Mouse (Mus musculus): ENCODE data around the gene Camkk2.

The Camkk2 gene

GRCm38 (mm10) chr5:122735853-122736252 is 43.4 kb downstream of the Camkk2 start:
- DNase-seq (ENCODE audit: low spot score): no peak

GRCm38 (mm10) chr5:122733881-122734280 is 45.3 kb downstream of the Camkk2 start:
- DNase-seq (ENCODE audit: low spot score): no peak

- no peak for DNase-seq (ENCODE audit: low spot score)
Measured at GRCm38 (mm10) chr5:122731991-122732673, 47.1 kb downstream of the Camkk2 start.

- DNase-seq (ENCODE audit: low spot score): no peak
Measured at GRCm38 (mm10) chr5:122731321-122731720, 47.9 kb downstream of the Camkk2 start.

- no peak for DNase-seq (ENCODE audit: low spot score)
Measured at GRCm38 (mm10) chr5:122730776-122731175, 48.4 kb downstream of the Camkk2 start.

- no peak for DNase-seq (ENCODE audit: low spot score)
Measured at GRCm38 (mm10) chr5:122727096-122727495, 52.1 kb downstream of the Camkk2 start.

GRCm38 (mm10) chr5:122726595-122726994 is 52.6 kb downstream of the Camkk2 start:
- no peak for DNase-seq (ENCODE audit: low spot score)

GRCm38 (mm10) chr5:122726068-122726467 is 53.1 kb downstream of the Camkk2 start:
- peak; percentile 60 for DNase-seq (ENCODE audit: low spot score)

- DNase-seq (ENCODE audit: low spot score): no peak
Measured at GRCm38 (mm10) chr5:122725453-122725852, 53.8 kb downstream of the Camkk2 start.

GRCm38 (mm10) chr5:122719168-122719567 is 60.0 kb downstream of the Camkk2 start:
- DNase-seq (ENCODE audit: low spot score): no peak

GRCm38 (mm10) chr5:122718400-122718799 is 60.8 kb downstream of the Camkk2 start:
- no peak for DNase-seq (ENCODE audit: low spot score)

GRCm38 (mm10) chr5:122716793-122717192 is 62.4 kb downstream of the Camkk2 start:
- DNase-seq (ENCODE audit: low spot score): no peak

- no peak for DNase-seq (ENCODE audit: low spot score)
Measured at GRCm38 (mm10) chr5:122715723-122716122, 63.5 kb downstream of the Camkk2 start.

- DNase-seq (ENCODE audit: low spot score): no peak
Measured at GRCm38 (mm10) chr5:122708819-122709218, 70.4 kb downstream of the Camkk2 start.

GRCm38 (mm10) chr5:122707276-122708181 is 71.7 kb downstream of the Camkk2 start, which contains the start of gene P2rx4:
Gene P2rx4 (plus strand): TSS chr5:122707544.
- peak; percentile 69 for DNase-seq (ENCODE audit: low spot score)

GRCm38 (mm10) chr5:122706917-122707275 is 72.3 kb downstream of the Camkk2 start:
- DNase-seq (ENCODE audit: low spot score): no peak

- no peak for DNase-seq (ENCODE audit: low spot score)
Measured at GRCm38 (mm10) chr5:122705174-122705573, 74.0 kb downstream of the Camkk2 start.

GRCm38 (mm10) chr5:122704571-122704970 is 74.6 kb downstream of the Camkk2 start:
- no peak for DNase-seq (ENCODE audit: low spot score)

- DNase-seq (ENCODE audit: low spot score): no peak
Measured at GRCm38 (mm10) chr5:122703574-122703973, 75.6 kb downstream of the Camkk2 start.

- DNase-seq (ENCODE audit: low spot score): no peak
Measured at GRCm38 (mm10) chr5:122702156-122702555, 77.1 kb downstream of the Camkk2 start.

- DNase-seq (ENCODE audit: low spot score): no peak
Measured at GRCm38 (mm10) chr5:122700837-122701212, 78.4 kb downstream of the Camkk2 start.

- DNase-seq (ENCODE audit: low spot score): no peak
Measured at GRCm38 (mm10) chr5:122700109-122700836, 78.9 kb downstream of the Camkk2 start.

GRCm38 (mm10) chr5:122698701-122699060 is 80.5 kb downstream of the Camkk2 start:
- no peak for DNase-seq (ENCODE audit: low spot score)

Data from MN1 (cell line).